Mouse (Mus musculus) hindbrain, embryonic 16.5 days (tissue): ENCODE measurements at regions not wholly inside any gene's neighbourhood (a gene's known extent, or its start where the extent isn't known, plus 50 kb on each side); places are given as distances from the start of the nearest gene placed in this dataset.
"Not testable (repeated sequence)": the region's sequence is repeated elsewhere in the genome, so short reads cannot be mapped to it uniquely, and the experiment has no call there.

Experiments
- ATAC-seq: fragments of 200-750 bp; cut with Nextera tagmentation; 2 replicates; pipeline ENCODE4 v1.8.0; 2017; ENCODE audit warnings: moderate TSS enrichment, moderate library complexity
- H3K27ac ChIP-seq: fragments of 300-500 bp; sonication (generic); 2 replicates; pipeline ENCODE4 v1.5.1; 2014; ENCODE audit warnings: low read depth, mild to moderate bottlenecking, control low read depth, low read length, moderate library complexity
- H3K27me3 ChIP-seq: fragments of 300-500 bp; sonication (generic); replicated peaks from 2 replicates; pipeline ENCODE4 v1.6.1; 2014; ENCODE audit warnings: low read length; ENCODE audit not compliant: control insufficient read depth, insufficient read depth
- H3K36me3 ChIP-seq: fragments of 300-500 bp; sonication (generic); 2 replicates; pipeline ENCODE4 v1.6.1; 2014; ENCODE audit warnings: mild to moderate bottlenecking, low read length, moderate library complexity, mixed read lengths; ENCODE audit not compliant: control insufficient read depth, insufficient read depth
- H3K4me1 ChIP-seq: fragments of 300-500 bp; sonication (generic); 2 replicates; pipeline ENCODE4 v1.6.1; 2014; ENCODE audit warnings: low read depth, low read length; ENCODE audit not compliant: control insufficient read depth, insufficient read depth
- H3K4me2 ChIP-seq: fragments of 300-500 bp; sonication (generic); 2 replicates; pipeline ENCODE4 v1.6.1; 2014; ENCODE audit warnings: mild to moderate bottlenecking, low read length, control low read depth, moderate library complexity
- H3K4me3 ChIP-seq: fragments of 300-500 bp; sonication (generic); 2 replicates; pipeline ENCODE4 v1.5.1; 2014; ENCODE audit warnings: mild to moderate bottlenecking, low read length, control low read depth, moderate library complexity
- H3K9ac ChIP-seq: fragments of 300-500 bp; sonication (generic); 2 replicates; pipeline ENCODE4 v1.6.1; 2014; ENCODE audit warnings: low read depth, mild to moderate bottlenecking, control low read depth, low read length, moderate library complexity
- H3K9me3 ChIP-seq: fragments of 300-500 bp; sonication (generic); 2 replicates; pipeline ENCODE4 v1.6.1; 2014; ENCODE audit warnings: mild to moderate bottlenecking, low read length, moderate library complexity; ENCODE audit not compliant: control insufficient read depth
- WGBS: fragments of 180-500 bp; shearing (Covaris S2); extraction: QIAGEN DNeasy Blood & Tissue Kit; methylation state at CpG from one replicate; pipeline ENCODE4 v1.1.7; 2014; 5-methylcytosine and 5-hydroxymethylcytosine counted together

- H3K9me3 ChIP-seq: no peaks in the 10 kb centered on the region
- H3K9ac ChIP-seq: no peak overlapping the region
- H3K27ac ChIP-seq: no peak overlapping the region
- ATAC-seq: no peak
- H3K4me3 ChIP-seq: no peak overlapping the region
- H3K27me3 ChIP-seq: no peaks in the 10 kb centered on the region
- no peaks in the 10 kb centered on the region for H3K4me1 ChIP-seq
- WGBS: 46% methylated on average over 2 of the region's 2 CpGs
- no peaks in the 10 kb centered on the region for H3K36me3 ChIP-seq
- no peak overlapping the region for H3K4me2 ChIP-seq
Measured at GRCm38 (mm10) chr10:23733679-23734078, 53.4 kb downstream of the Rps12 start.

DNA sequence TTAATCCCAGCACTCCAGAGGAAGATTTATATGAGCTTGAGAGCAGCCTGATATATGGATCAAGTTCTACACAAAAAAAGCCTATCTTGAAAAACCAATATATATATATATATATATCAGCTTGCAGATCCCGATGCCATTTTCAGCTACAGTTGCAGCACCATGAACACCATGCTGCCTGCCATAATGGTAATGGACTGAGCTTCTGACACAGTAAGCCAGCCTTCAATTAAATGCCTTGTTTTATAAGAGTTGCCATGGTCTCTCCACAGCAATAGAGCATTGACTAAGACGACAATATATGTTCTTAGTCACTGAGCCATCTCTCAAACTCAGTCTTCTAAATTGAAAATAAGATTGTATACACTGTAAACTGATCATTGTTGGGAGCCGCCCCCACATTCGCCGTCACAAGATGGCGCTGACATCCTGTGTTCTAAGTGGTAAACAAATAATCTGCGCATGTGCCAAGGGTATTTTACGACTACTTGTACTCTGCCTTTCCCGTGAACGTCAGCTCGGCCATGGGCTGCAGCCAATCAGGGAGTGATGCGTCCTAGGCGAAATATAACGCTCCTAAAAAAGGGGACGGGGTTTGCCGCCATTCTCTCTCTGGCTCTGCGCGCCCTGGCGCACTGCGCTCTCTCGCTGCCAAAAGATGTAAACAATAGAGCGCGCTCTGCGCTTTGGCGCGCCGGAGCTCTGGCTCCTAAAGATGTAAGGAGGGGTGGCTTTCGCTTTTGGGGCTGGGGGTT lies 60.9 kb downstream of the Rps12 start:
- ATAC-seq: not testable (repeated sequence)
- WGBS: 82% methylated on average over 23 of the region's 28 CpGs

GRCm38 (mm10) chr10:23718124-23718523 lies 69.0 kb downstream of the Rps12 start:
- Histone ChIP-seq H3K27me3 (no peaks in the 10 kb centered on the region), H3K9me3 (no peaks in the 10 kb centered on the region), H3K4me2 (no peak overlapping the region), H3K4me3 (no peak overlapping the region), H3K9ac (no peak overlapping the region), H3K4me1 (no peaks in the 10 kb centered on the region; the same call in 1 of the 2 replicates), H3K36me3 (no peaks in the 10 kb centered on the region), H3K27ac (no peak overlapping the region)
- ATAC-seq: no peak
- 37% methylated on average over 7 of the region's 7 CpGs for WGBS

More for the DNA sequence above, 60.9 kb downstream of the Rps12 start:
- H3K27ac ChIP-seq, H3K4me1 ChIP-seq, H3K9ac ChIP-seq, H3K4me3 ChIP-seq, H3K36me3 ChIP-seq, H3K27me3 ChIP-seq, H3K4me2 ChIP-seq, H3K9me3 ChIP-seq: not testable (repeated sequence)

GRCm38 (mm10) chr10:23715511-23715910 lies 71.6 kb downstream of the Rps12 start:
- Histone ChIP-seq H3K27ac (no peak overlapping the region), H3K4me1 (no peaks in the 10 kb centered on the region; the same call in 1 of the 2 replicates), H3K36me3 (no peaks in the 10 kb centered on the region), H3K27me3 (no peaks in the 10 kb centered on the region), H3K9me3 (no peaks in the 10 kb centered on the region), H3K4me3 (no peak overlapping the region), H3K9ac (no peak overlapping the region), H3K4me2 (no peak overlapping the region)
- 89% methylated on average over 10 of the region's 10 CpGs for WGBS
- no peak for ATAC-seq

GRCm38 (mm10) chr10:23715101-23715500 lies 72.0 kb downstream of the Rps12 start:
- no peaks in the 10 kb centered on the region; the same call in 1 of the 2 replicates for H3K4me1 ChIP-seq
- H3K4me3 ChIP-seq: no peak overlapping the region
- no peak for ATAC-seq
- no peaks in the 10 kb centered on the region for H3K27me3 ChIP-seq
- no peak overlapping the region for H3K9ac ChIP-seq
- WGBS: 96% methylated on average over 7 of the region's 7 CpGs
- H3K27ac ChIP-seq: no peak overlapping the region
- no peaks in the 10 kb centered on the region for H3K9me3 ChIP-seq
- H3K4me2 ChIP-seq: no peak overlapping the region
- no peaks in the 10 kb centered on the region for H3K36me3 ChIP-seq

DNA sequence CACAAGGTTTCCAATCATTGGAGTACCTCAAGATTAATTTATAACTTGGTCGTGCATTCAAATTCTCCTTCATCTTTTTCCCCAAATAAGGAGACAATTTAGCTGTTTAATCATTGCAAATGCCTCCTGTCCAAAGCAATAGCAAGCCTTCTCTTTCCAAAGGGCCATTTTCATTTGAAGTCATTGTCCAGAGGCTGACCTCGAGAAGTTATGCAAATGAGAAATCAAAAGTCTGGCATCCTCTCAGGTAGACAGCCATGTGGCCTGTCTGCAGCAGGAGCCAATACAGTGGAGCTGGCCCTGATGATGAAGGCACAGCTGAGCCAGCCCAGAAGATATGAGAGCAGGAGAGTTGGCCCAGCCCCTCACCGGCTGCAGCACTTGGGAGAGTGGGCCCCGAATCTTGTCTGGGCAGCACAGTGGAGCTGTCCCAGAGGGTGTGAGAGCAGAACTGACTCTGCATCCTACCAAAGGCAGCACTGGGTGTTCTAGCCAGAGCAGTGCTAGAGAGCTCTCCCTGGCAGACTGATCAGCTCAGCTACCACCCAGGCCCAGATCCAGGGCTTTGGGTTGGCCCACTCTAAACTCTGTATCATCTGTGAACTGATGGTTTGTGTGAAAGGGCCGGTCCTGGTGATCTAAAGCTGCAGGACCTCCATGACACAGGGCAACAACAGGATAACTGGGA lies 74.2 kb downstream of the Rps12 start:
- 63% methylated on average over 5 of the region's 5 CpGs for WGBS
- Histone ChIP-seq H3K4me2 (no peak overlapping the region), H3K9me3 (no peaks in the 10 kb centered on the region), H3K27ac (no peak overlapping the region), H3K4me1 (no peaks in the 10 kb centered on the region; the same call in 1 of the 2 replicates), H3K9ac (no peak overlapping the region), H3K36me3 (no peaks in the 10 kb centered on the region), H3K4me3 (no peak overlapping the region), H3K27me3 (no peaks in the 10 kb centered on the region)
- 0 out of 2 replicates have a peak, but pooled peaks have one; percentile 16 for ATAC-seq

GRCm38 (mm10) chr10:23711416-23712171 lies 75.5 kb downstream of the Rps12 start:
- H3K4me3 ChIP-seq: no peak overlapping the region
- H3K27ac ChIP-seq: no peak overlapping the region
- H3K4me1 ChIP-seq: no peaks in the 10 kb centered on the region
- 0 out of 2 replicates have a peak, but pooled peaks have one; percentile 50 for ATAC-seq
- H3K36me3 ChIP-seq: no peaks in the 10 kb centered on the region
- WGBS: 57% methylated on average over 6 of the region's 6 CpGs
- no peak overlapping the region for H3K9ac ChIP-seq
- H3K4me2 ChIP-seq: no peak overlapping the region
- H3K27me3 ChIP-seq: no peaks in the 10 kb centered on the region
- no peaks in the 10 kb centered on the region for H3K9me3 ChIP-seq

GRCm38 (mm10) chr10:23710999-23711398 lies 76.1 kb downstream of the Rps12 start:
- no peak for ATAC-seq
- no peaks in the 10 kb centered on the region for H3K27me3 ChIP-seq
- no peaks in the 10 kb centered on the region for H3K4me1 ChIP-seq
- H3K9ac ChIP-seq: no peak overlapping the region
- H3K27ac ChIP-seq: no peak overlapping the region
- no peaks in the 10 kb centered on the region for H3K9me3 ChIP-seq
- no peaks in the 10 kb centered on the region for H3K36me3 ChIP-seq
- H3K4me2 ChIP-seq: no peak overlapping the region
- no peak overlapping the region for H3K4me3 ChIP-seq
- 85% methylated on average over 6 of the region's 6 CpGs for WGBS

DNA sequence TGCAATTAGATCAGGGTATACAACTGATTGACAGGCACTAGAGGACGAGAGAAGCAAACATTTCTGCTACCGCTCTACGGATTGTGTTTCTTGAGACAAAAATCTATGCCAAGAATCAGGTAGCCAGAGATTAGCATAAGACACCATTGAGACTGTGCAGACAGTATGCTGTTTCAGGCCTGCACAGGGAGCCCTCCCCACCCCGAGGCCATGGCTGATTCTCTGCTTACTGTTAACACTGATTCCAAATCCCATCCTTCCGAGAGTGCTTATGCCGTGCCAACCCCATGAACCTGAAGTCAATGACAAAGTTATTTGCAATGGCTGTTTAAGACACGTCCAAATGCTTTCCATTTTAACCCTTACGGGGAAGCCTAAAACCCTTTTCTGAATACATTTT lies 78.8 kb downstream of the Rps12 start:
- ATAC-seq: no peak
- no peak overlapping the region for H3K9ac ChIP-seq
- no peaks in the 10 kb centered on the region for H3K27me3 ChIP-seq
- no peaks in the 10 kb centered on the region for H3K36me3 ChIP-seq
- WGBS: 91% methylated on average over 8 of the region's 8 CpGs
- no peaks in the 10 kb centered on the region for H3K9me3 ChIP-seq
- H3K4me3 ChIP-seq: no peak overlapping the region
- H3K27ac ChIP-seq: no peak overlapping the region
- no peaks in the 10 kb centered on the region for H3K4me1 ChIP-seq
- H3K4me2 ChIP-seq: no peak overlapping the region
